Mouse (Mus musculus) stomach, postnatal 0 days (tissue): ENCODE measurements around the gene Ap4e1.

Source experiments
- CTCF ChIP-seq: IDR thresholded peaks from 2 replicates; pipeline ENCODE4 v1.5.1; 2016; ENCODE audit warnings: antibody characterized with exemption, low read depth, mild to moderate bottlenecking, moderate library complexity
- EP300 ChIP-seq: optimal IDR thresholded peaks from 2 replicates; pipeline ENCODE3; 2016; ENCODE audit warnings: antibody characterized with exemption

DNA sequence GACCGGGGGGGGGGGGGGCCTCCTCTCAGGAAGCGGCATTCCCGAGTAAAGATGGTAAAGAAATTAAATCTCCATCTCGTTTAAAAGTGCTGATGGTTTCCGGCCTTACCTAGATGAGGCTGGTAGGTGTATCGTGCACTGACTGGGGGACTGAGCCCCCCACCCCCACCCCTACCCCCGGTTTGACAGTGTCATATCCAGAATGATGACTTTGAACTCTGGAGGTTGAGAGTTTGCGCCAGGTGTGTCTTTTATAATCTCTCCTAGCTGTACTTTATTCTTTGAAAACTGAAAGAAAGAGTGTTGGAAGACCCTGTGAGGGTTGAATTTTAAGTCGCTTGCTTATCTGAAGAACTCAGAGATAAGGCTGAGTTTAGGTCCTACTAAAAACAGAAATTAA lies 62.4 kb downstream of the Ap4e1 start:
- TF ChIP-seq EP300 (no peak), CTCF (no peak)
